Mouse (Mus musculus) neural tube, embryonic 14.5 days (tissue): ENCODE measurements at regions not wholly inside any gene's neighbourhood (a gene's known extent, or its start where the extent isn't known, plus 50 kb on each side); places are given as distances from the start of the nearest gene placed in this dataset.

Experiments used
- ATAC-seq: fragments of 200-750 bp; cut with Nextera tagmentation; 2 replicates; pipeline ENCODE4 v1.8.0; 2017; ENCODE audit warnings: low read depth, mild to moderate bottlenecking, moderate TSS enrichment, moderate library complexity
- H3K27ac ChIP-seq: fragments of 300-500 bp; sonication (generic); 2 replicates; pipeline ENCODE4 v1.5.1; 2014; ENCODE audit warnings: low read depth, mild to moderate bottlenecking, control low read depth, low read length, moderate library complexity, mixed read lengths
- H3K27me3 ChIP-seq: fragments of 300-500 bp; sonication (generic); 2 replicates; pipeline ENCODE4 v1.6.1; 2014; ENCODE audit warnings: low read length; ENCODE audit not compliant: control insufficient read depth, insufficient read depth
- H3K36me3 ChIP-seq: fragments of 300-500 bp; sonication (generic); 2 replicates; pipeline ENCODE4 v1.6.1; 2014; ENCODE audit warnings: low read length, mixed read lengths; ENCODE audit not compliant: control insufficient read depth, insufficient read depth
- H3K4me1 ChIP-seq: fragments of 300-500 bp; sonication (generic); 2 replicates; pipeline ENCODE4 v1.6.1; 2014; ENCODE audit warnings: low read length; ENCODE audit not compliant: control insufficient read depth, insufficient read depth
- H3K4me2 ChIP-seq: fragments of 300-500 bp; sonication (generic); 2 replicates; pipeline ENCODE4 v1.6.1; 2014; ENCODE audit warnings: mild to moderate bottlenecking, low read depth, low read length, control low read depth
- H3K4me3 ChIP-seq: fragments of 300-500 bp; sonication (generic); 2 replicates; pipeline ENCODE4 v1.5.1; 2014; ENCODE audit warnings: low read depth, low read length, control low read depth, mixed read lengths
- H3K9ac ChIP-seq: fragments of 300-500 bp; sonication (generic); replicated peaks from 2 replicates; pipeline ENCODE4 v1.6.1; 2014; ENCODE audit warnings: low read depth, mild to moderate bottlenecking, control low read depth, low read length, mixed read lengths
- H3K9me3 ChIP-seq: fragments of 300-500 bp; sonication (generic); 2 replicates; pipeline ENCODE4 v1.6.1; 2016; ENCODE audit warnings: low read length; ENCODE audit not compliant: control insufficient read depth
- WGBS: fragments of 180-500 bp; shearing (Covaris S2); extraction: QIAGEN DNeasy Blood & Tissue Kit; methylation state at CpG from one replicate; pipeline ENCODE4 v1.1.7; 2014; 5-methylcytosine and 5-hydroxymethylcytosine counted together

GRCm38 (mm10) chr4:56008287-56008686 is 476.0 kb upstream of the Klf4 start:
- Histone ChIP-seq H3K9me3 (no peaks in the 10 kb centered on the region), H3K4me2 (no peak overlapping the region), H3K36me3 (no peaks in the 10 kb centered on the region)

GRCm38 (mm10) chr4:56004227-56004626 is 472.0 kb upstream of the Klf4 start:
- Histone ChIP-seq H3K4me3 (no peak overlapping the region), H3K36me3 (no peaks in the 10 kb centered on the region), H3K9ac (no peak overlapping the region), H3K27ac (no peak overlapping the region), H3K9me3 (no peaks in the 10 kb centered on the region), H3K4me1 (no peaks in the 10 kb centered on the region), H3K27me3 (no peaks in the 10 kb centered on the region), H3K4me2 (no peak overlapping the region)
- ATAC-seq: no peak
- 74% methylated on average over 5 of the region's 5 CpGs for WGBS

More at GRCm38 (mm10) chr4:56008287-56008686, 476.0 kb upstream of the Klf4 start:
- H3K9ac ChIP-seq: no peak overlapping the region
- WGBS: 85% methylated on average over 2 of the region's 2 CpGs
- H3K27me3 ChIP-seq: no peaks in the 10 kb centered on the region
- H3K4me1 ChIP-seq: no peaks in the 10 kb centered on the region
- no peak overlapping the region for H3K4me3 ChIP-seq
- H3K27ac ChIP-seq: no peak overlapping the region
- no peak for ATAC-seq

- Histone ChIP-seq H3K27ac (no peak overlapping the region), H3K4me1 (no peaks in the 10 kb centered on the region), H3K4me3 (no peak overlapping the region), H3K9ac (no peak overlapping the region), H3K27me3 (no peaks in the 10 kb centered on the region), H3K36me3 (no peaks in the 10 kb centered on the region), H3K4me2 (no peak overlapping the region), H3K9me3 (no peaks in the 10 kb centered on the region)
- WGBS: 55% methylated on average over 3 of the region's 3 CpGs
- ATAC-seq: peak; percentile 60; the same call in 1 of the 2 replicates
Observed at GRCm38 (mm10) chr4:56001312-56001731, 469.1 kb upstream of the Klf4 start.

- H3K4me1 ChIP-seq: no peaks in the 10 kb centered on the region
- no peak overlapping the region for H3K4me2 ChIP-seq
- ATAC-seq: no peak
- H3K27ac ChIP-seq: no peak overlapping the region
- no peak overlapping the region for H3K9ac ChIP-seq
- H3K4me3 ChIP-seq: no peak overlapping the region
- no peaks in the 10 kb centered on the region for H3K9me3 ChIP-seq
- no peaks in the 10 kb centered on the region for H3K27me3 ChIP-seq
- H3K36me3 ChIP-seq: no peaks in the 10 kb centered on the region
Observed at GRCm38 (mm10) chr4:55984026-55984425, 451.8 kb upstream of the Klf4 start.

- H3K4me2 ChIP-seq: no peak overlapping the region
- no peak overlapping the region for H3K27ac ChIP-seq
- WGBS: 92% methylated on average over 4 of the region's 4 CpGs
- no peaks in the 10 kb centered on the region for H3K36me3 ChIP-seq
- no peaks in the 10 kb centered on the region for H3K9me3 ChIP-seq
- no peaks in the 10 kb centered on the region for H3K27me3 ChIP-seq
- H3K4me1 ChIP-seq: no peaks in the 10 kb centered on the region
- H3K4me3 ChIP-seq: no peak overlapping the region
- ATAC-seq: no peak
- no peak overlapping the region for H3K9ac ChIP-seq
Observed at GRCm38 (mm10) chr4:55978539-55978938, 446.3 kb upstream of the Klf4 start.

- Histone ChIP-seq H3K4me1 (no peaks in the 10 kb centered on the region), H3K4me2 (no peak overlapping the region), H3K27ac (no peak overlapping the region), H3K9ac (no peak overlapping the region), H3K27me3 (no peaks in the 10 kb centered on the region), H3K9me3 (no peaks in the 10 kb centered on the region), H3K4me3 (no peak overlapping the region), H3K36me3 (no peaks in the 10 kb centered on the region)
- 97% methylated on average over 2 of the region's 2 CpGs for WGBS
- ATAC-seq: no peak
Observed at GRCm38 (mm10) chr4:55976265-55976664, 444.0 kb upstream of the Klf4 start.

- no peaks in the 10 kb centered on the region for H3K27me3 ChIP-seq
- WGBS: 92% methylated on average over 1 of the region's 1 CpGs
- H3K4me2 ChIP-seq: no peak overlapping the region
- no peaks in the 10 kb centered on the region for H3K36me3 ChIP-seq
- H3K4me1 ChIP-seq: no peaks in the 10 kb centered on the region
- H3K27ac ChIP-seq: no peak overlapping the region
- H3K9me3 ChIP-seq: no peaks in the 10 kb centered on the region
- no peak overlapping the region for H3K4me3 ChIP-seq
- no peak for ATAC-seq
- no peak overlapping the region for H3K9ac ChIP-seq
Observed at GRCm38 (mm10) chr4:55973706-55974105, 441.4 kb upstream of the Klf4 start.

GRCm38 (mm10) chr4:55972235-55972819 is 440.1 kb upstream of the Klf4 start:
- no peak for ATAC-seq
- H3K4me1 ChIP-seq: no peaks in the 10 kb centered on the region
- no peak overlapping the region for H3K27ac ChIP-seq
- H3K27me3 ChIP-seq: no peaks in the 10 kb centered on the region
- WGBS: 91% methylated on average over 7 of the region's 7 CpGs
- no peak overlapping the region for H3K4me2 ChIP-seq
- no peaks in the 10 kb centered on the region for H3K36me3 ChIP-seq
- no peaks in the 10 kb centered on the region for H3K9me3 ChIP-seq
- H3K4me3 ChIP-seq: no peak overlapping the region
- H3K9ac ChIP-seq: no peak overlapping the region

- no peaks in the 10 kb centered on the region for H3K36me3 ChIP-seq
- H3K9ac ChIP-seq: no peak overlapping the region
- no peaks in the 10 kb centered on the region for H3K27me3 ChIP-seq
- H3K27ac ChIP-seq: no peak overlapping the region
- no peaks in the 10 kb centered on the region for H3K9me3 ChIP-seq
- ATAC-seq: no peak
- no peaks in the 10 kb centered on the region for H3K4me1 ChIP-seq
- H3K4me3 ChIP-seq: no peak overlapping the region
- WGBS: 73% methylated on average over 1 of the region's 1 CpGs
- H3K4me2 ChIP-seq: no peak overlapping the region
Observed at GRCm38 (mm10) chr4:55960063-55960462, 427.8 kb upstream of the Klf4 start.
